Mouse (Mus musculus) ES-E14 (cell line): ENCODE data around the gene Ywhab. TPM values are rescaled to one million over a fixed set of nuclear protein-coding genes. Genes with fewer than 3 reads are reported as not detected.

ENCODE experiments used
- DNase-seq: peaks from one replicate; pipeline ENCODE4 v3.0.0-alpha.2; 2013; ENCODE audit warnings: low read depth, low spot score
- H3K27ac ChIP-seq: 2 replicates; pipeline ENCODE4 v1.5.1; 2012; ENCODE audit warnings: low read depth, mild to moderate bottlenecking, low read length, moderate library complexity, mixed read lengths; ENCODE audit not compliant: poor library complexity, insufficient read depth, severe bottlenecking
- H3K36me3 ChIP-seq: 2 replicates; pipeline ENCODE4 v1.6.1; 2012; ENCODE audit warnings: mild to moderate bottlenecking, low read length, moderate library complexity, mixed read lengths; ENCODE audit not compliant: control insufficient read depth, poor library complexity, insufficient read depth, severe bottlenecking
- H3K4me1 ChIP-seq, 2 experiments: fragments of 150-350 bp in 1 of 2; sonication (generic) in 1 of 2; 2 replicates each; pipeline ENCODE4 v1.6.1; 2012; ENCODE audit warnings: low read length in 2 of 2, mild to moderate bottlenecking in 1 of 2, mixed read lengths in 1 of 2; ENCODE audit not compliant: control insufficient read depth in 2 of 2, insufficient read depth in 2 of 2, poor library complexity in 1 of 2
- H3K4me3 ChIP-seq, 2 experiments: fragments of 150-350 bp in 1 of 2; sonication (generic) in 1 of 2; 2 replicates each; pipeline ENCODE4 v1.5.1; 2012; ENCODE audit warnings: low read length in 2 of 2, low read depth in 1 of 2, mild to moderate bottlenecking in 1 of 2, mixed read lengths in 1 of 2; ENCODE audit not compliant: insufficient read depth in 1 of 2, poor library complexity in 1 of 2, severe bottlenecking in 1 of 2
- H3K9ac ChIP-seq: 2 replicates; pipeline ENCODE4 v1.6.1; 2012; ENCODE audit warnings: low read depth, mild to moderate bottlenecking, low read length, mixed read lengths; ENCODE audit not compliant: poor library complexity, insufficient read depth, severe bottlenecking
- H3K9me3 ChIP-seq: fragments of 150-350 bp; sonication (generic); 2 replicates; pipeline ENCODE4 v1.6.1; 2012; ENCODE audit warnings: low read depth, mild to moderate bottlenecking, low read length; ENCODE audit not compliant: control insufficient read depth, insufficient read depth
- CHD2 ChIP-seq: IDR thresholded peaks from 2 replicates; pipeline ENCODE4 v1.6.1; 2014; ENCODE audit warnings: mild to moderate bottlenecking, low read depth, low read length, inconsistent platforms
- HCFC1 ChIP-seq: IDR thresholded peaks from 2 replicates; pipeline ENCODE4 v1.6.1; 2012; ENCODE audit warnings: low read length, inconsistent platforms, borderline replicate concordance; ENCODE audit not compliant: insufficient read depth
- MAFK ChIP-seq: IDR thresholded peaks from 2 replicates; pipeline ENCODE4 v1.6.1; 2014; ENCODE audit warnings: mild to moderate bottlenecking, low read depth, low read length, inconsistent platforms; ENCODE audit not compliant: insufficient read depth
- ZC3H11A ChIP-seq: IDR thresholded peaks from 2 replicates; pipeline ENCODE4 v1.6.1; 2012; ENCODE audit warnings: low read depth, mild to moderate bottlenecking, inconsistent platforms, low read length, borderline replicate concordance
- ZNF384 ChIP-seq: IDR thresholded peaks from 2 replicates; pipeline ENCODE4 v1.6.1; 2012; ENCODE audit warnings: low read depth, low read length, inconsistent platforms
- in situ Hi-C, 2 experiments: fragments of 600-800 bp; cut with MboI; formaldehyde crosslinking; loops; one replicate each; pipeline ENCODE4 v1.15.1; 2025; ENCODE audit warnings: low sequenced_read_pairs in 2 of 2, inconsistent platforms in 1 of 2; ENCODE audit not compliant: unreplicated experiment in 2 of 2
- total RNA-seq: library from RNA; depleted of rRNA; stranded (reverse); fragments of 300-350 nt; gene quantifications from 2 replicates; pipeline ENCODE4 v1.2.3, GENCODE M21; 2012; rRNA removed

The Ywhab gene
- total RNA-seq, 1 experiment, result 65.9 TPM

GRCm38 (mm10) chr2:164047197-164047690 is 52.5 kb downstream of the Ywhab start:
- no peaks in the 10 kb centered on the region for H3K9me3 ChIP-seq
- H3K4me1 ChIP-seq, result peaks cover 2 to 4% of the 10 kb centered on the region in 2 experiments; a peak in 1 of 4 replicates
- DNase-seq, result no peak
- H3K36me3 ChIP-seq, result peaks cover under 1% of the 10 kb centered on the region; the same call in 1 of the 2 replicates
- H3K4me3 ChIP-seq, result peak overlapping the region; percentile 59 to 85; a peak in 3 of 4 replicates
- H3K27ac ChIP-seq, result no peak overlapping the region
- TF ChIP-seq ZNF384 (no peak), MAFK (no peak)
- in situ Hi-C loops, result no loop called here
- no peak overlapping the region for H3K9ac ChIP-seq

- Histone ChIP-seq H3K36me3 (peaks cover 43% of the 10 kb centered on the region), H3K27ac (no peak overlapping the region), H3K9me3 (no peaks in the 10 kb centered on the region), H3K9ac (no peak overlapping the region), H3K4me3 (no peak overlapping the region), H3K4me1 (0 out of 4 replicates have a peak, but pooled peaks cover 0 to 3% of the 10 kb centered on the region in 2 experiments)
- TF ChIP-seq HCFC1, result no peak
- TF ChIP-seq CHD2, result no peak
- TF ChIP-seq ZNF384, result no peak
- no peak for TF ChIP-seq ZC3H11A
- no peak for TF ChIP-seq MAFK
- DNase-seq, result no peak
- in situ Hi-C loops, result no loop called here
Measured at GRCm38 (mm10) chr2:164053767-164054166, 59.0 kb downstream of the Ywhab start.

DNA sequence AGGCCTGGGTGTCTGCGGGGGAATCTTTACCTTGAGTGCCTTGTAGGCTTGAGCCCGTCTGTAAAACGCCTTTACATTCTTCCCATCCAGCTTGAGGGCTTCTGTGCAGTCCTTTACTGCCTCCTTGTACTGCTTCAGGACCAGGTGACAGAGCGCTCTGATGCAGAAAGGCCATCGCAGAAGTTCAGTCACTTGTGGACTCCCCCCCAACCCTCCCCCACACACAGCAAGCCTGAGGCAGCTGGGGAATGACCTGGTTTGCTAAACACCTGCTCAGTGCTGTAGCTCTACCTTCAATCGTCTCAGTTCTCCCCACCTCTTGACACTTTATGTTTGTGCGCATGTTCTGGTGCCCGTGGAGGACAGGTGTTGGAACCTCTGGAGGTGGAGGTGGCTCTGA is 59.9 kb downstream of the Ywhab start:
- TF ChIP-seq HCFC1 (no peak), MAFK (no peak), CHD2 (no peak), ZC3H11A (no peak), ZNF384 (no peak)
- Histone ChIP-seq H3K4me3 (no peak overlapping the region), H3K9me3 (no peaks in the 10 kb centered on the region), H3K9ac (no peak overlapping the region), H3K27ac (no peak overlapping the region), H3K4me1 (0 out of 4 replicates have a peak, but pooled peaks cover 0 to 1% of the 10 kb centered on the region in 2 experiments), H3K36me3 (peaks cover 52% of the 10 kb centered on the region)
- in situ Hi-C loops, result no loop called here
- DNase-seq, result no peak

- H3K36me3 ChIP-seq, result peaks cover 67% of the 10 kb centered on the region
- in situ Hi-C loops, result no loop called here
- no peak overlapping the region for H3K9ac ChIP-seq
- no peak overlapping the region for H3K27ac ChIP-seq
- no peak for DNase-seq
- H3K9me3 ChIP-seq, result no peaks in the 10 kb centered on the region
- TF ChIP-seq HCFC1 (no peak), CHD2 (no peak), ZNF384 (no peak), MAFK (no peak), ZC3H11A (no peak)
- H3K4me1 ChIP-seq, result peaks cover 0 to under 1% of the 10 kb centered on the region in 2 experiments; a peak in 2 of 4 replicates
- H3K4me3 ChIP-seq, result no peak overlapping the region
Measured at GRCm38 (mm10) chr2:164059634-164060235, 65.0 kb downstream of the Ywhab start.

Other genes starting within 250 kb of the Ywhab start
- gene Ada, start 244.7 kb upstream of the Ywhab start, total RNA-seq, result 10.9 and 13.7 TPM in 2 replicates
- 0.26 and 0.27 TPM in 2 replicates for gene Ccn5, start 174.1 kb upstream of the Ywhab start, total RNA-seq
- not detected in 2 replicates for gene Kcnk15, start 141.3 kb upstream of the Ywhab start, total RNA-seq
- gene Rims4, start 76.3 kb upstream of the Ywhab start, total RNA-seq, result 0.98 and 1.5 TPM in 2 replicates
- gene Pabpc1l, start 30.5 kb downstream of the Ywhab start, total RNA-seq, result 0.16 TPM in 1 of 2 replicates, not detected in the other
- 51.1 and 58.5 TPM in 2 replicates for gene Stk4, start 75.4 kb downstream of the Ywhab start, total RNA-seq
- gene Tomm34, start 76.2 kb downstream of the Ywhab start, total RNA-seq, result 40.8 and 41.5 TPM in 2 replicates
- gene Kcns1, start 176.2 kb downstream of the Ywhab start, total RNA-seq, result 0.80 and 0.90 TPM in 2 replicates
- gene Wfdc5, start 187.8 kb downstream of the Ywhab start, total RNA-seq, result not detected in 2 replicates
- gene Wfdc12, start 195.6 kb downstream of the Ywhab start, total RNA-seq, result not detected in 2 replicates
- gene Wfdc15a, start 205.2 kb downstream of the Ywhab start, total RNA-seq, result 4.4 and 11.9 TPM in 2 replicates
- gene Wfdc15b, start 226.7 kb downstream of the Ywhab start, total RNA-seq, result not detected in 2 replicates
- gene Svs2, start 243.5 kb downstream of the Ywhab start, total RNA-seq, result not detected in 2 replicates